Mouse (Mus musculus): ENCODE measurements around the gene Npdc1. TPM values are rescaled to one million over a fixed set of nuclear protein-coding genes. Genes with fewer than 3 reads are reported as not detected.

Gene Npdc1
- polyA plus RNA-seq (2014; fragmentation: Illumina TruSeq; extraction: RNeasy Lipid Tissue Mini Kit (QIAGEN cat#74804); ENCODE audit: low read depth, low replicate concordance): 36.7 TPM

GRCm38 (mm10) chr2:25399051-25399450, at the start of gene Npdc1:
Gene Npdc1, plus strand, starts transcription at chr2:25399351.

GRCm38 (mm10) chr2:25356208-25357079, 42.7 kb upstream of the Npdc1 start, which contains the start of gene Dpp7:
Gene Dpp7, minus strand, starts transcription at chr2:25356359.

GRCm38 (mm10) chr2:25365091-25365761, 33.9 kb upstream of the Npdc1 start, which contains the start of gene Uap1l1:
Gene Uap1l1, minus strand, starts transcription at chr2:25365682.

GRCm38 (mm10) chr2:25371764-25372643, 27.1 kb upstream of the Npdc1 start, which contains the start of gene Sapcd2:
Gene Sapcd2, plus strand, starts transcription at chr2:25372321.

GRCm38 (mm10) chr2:25395721-25396596, 3.2 kb upstream of the Npdc1 start, which contains the start of gene Entpd2:
Gene Entpd2, plus strand, starts transcription at chr2:25395874.

GRCm38 (mm10) chr2:25422587-25423410, 23.6 kb downstream of the Npdc1 start, which contains the start of gene Fut7:
Gene Fut7, plus strand, starts transcription at chr2:25423267.

GRCm38 (mm10) chr2:25428442-25429236, 29.5 kb downstream of the Npdc1 start, which contains the start of gene Abca2:
Gene Abca2, plus strand, starts transcription at chr2:25428703.

GRCm38 (mm10) chr2:25456205-25456953, 57.2 kb downstream of the Npdc1 start, which contains the start of gene Clic3:
Gene Clic3, plus strand, starts transcription at chr2:25456838.

Other genes with a start within 250 kb of the Npdc1 start
- 9.5 TPM for gene Nrarp, start 218.6 kb upstream of the Npdc1 start, polyA plus RNA-seq (2014; fragmentation: Illumina TruSeq; extraction: RNeasy Lipid Tissue Mini Kit (QIAGEN cat#74804); ENCODE audit: low read depth, low replicate concordance)
- gene Tor4a, start 202.5 kb upstream of the Npdc1 start, polyA plus RNA-seq (2014; fragmentation: Illumina TruSeq; extraction: RNeasy Lipid Tissue Mini Kit (QIAGEN cat#74804); ENCODE audit: low read depth, low replicate concordance): 4.8 TPM
- gene Nelfb, start 187.9 kb upstream of the Npdc1 start, polyA plus RNA-seq (2014; fragmentation: Illumina TruSeq; extraction: RNeasy Lipid Tissue Mini Kit (QIAGEN cat#74804); ENCODE audit: low read depth, low replicate concordance): 34.5 TPM
- not detected for gene Stpg3, start 184.7 kb upstream of the Npdc1 start, polyA plus RNA-seq (2014; fragmentation: Illumina TruSeq; extraction: RNeasy Lipid Tissue Mini Kit (QIAGEN cat#74804); ENCODE audit: low read depth, low replicate concordance)
- gene Fam166a, start 180.6 kb upstream of the Npdc1 start, polyA plus RNA-seq (2014; fragmentation: Illumina TruSeq; extraction: RNeasy Lipid Tissue Mini Kit (QIAGEN cat#74804); ENCODE audit: low read depth, low replicate concordance): not detected
- gene Tubb4b, start 174.6 kb upstream of the Npdc1 start, polyA plus RNA-seq (2014; fragmentation: Illumina TruSeq; extraction: RNeasy Lipid Tissue Mini Kit (QIAGEN cat#74804); ENCODE audit: low read depth, low replicate concordance): 275 TPM
- not detected for gene Slc34a3, start 165.0 kb upstream of the Npdc1 start, polyA plus RNA-seq (2014; fragmentation: Illumina TruSeq; extraction: RNeasy Lipid Tissue Mini Kit (QIAGEN cat#74804); ENCODE audit: low read depth, low replicate concordance)
- gene Rnf224, start 162.6 kb upstream of the Npdc1 start, polyA plus RNA-seq (2014; fragmentation: Illumina TruSeq; extraction: RNeasy Lipid Tissue Mini Kit (QIAGEN cat#74804); ENCODE audit: low read depth, low replicate concordance): not detected
- not detected for gene Rnf208, start 157.1 kb upstream of the Npdc1 start, polyA plus RNA-seq (2014; fragmentation: Illumina TruSeq; extraction: RNeasy Lipid Tissue Mini Kit (QIAGEN cat#74804); ENCODE audit: low read depth, low replicate concordance)
- gene Cysrt1, start 156.9 kb upstream of the Npdc1 start, polyA plus RNA-seq (2014; fragmentation: Illumina TruSeq; extraction: RNeasy Lipid Tissue Mini Kit (QIAGEN cat#74804); ENCODE audit: low read depth, low replicate concordance): not detected
- gene AL732309.1, start 152.5 kb upstream of the Npdc1 start, polyA plus RNA-seq (2014; fragmentation: Illumina TruSeq; extraction: RNeasy Lipid Tissue Mini Kit (QIAGEN cat#74804); ENCODE audit: low read depth, low replicate concordance): 6.4 TPM
- 9.8 TPM for gene Tmem203, start 143.9 kb upstream of the Npdc1 start, polyA plus RNA-seq (2014; fragmentation: Illumina TruSeq; extraction: RNeasy Lipid Tissue Mini Kit (QIAGEN cat#74804); ENCODE audit: low read depth, low replicate concordance)
- gene Tprn, start 136.7 kb upstream of the Npdc1 start, polyA plus RNA-seq (2014; fragmentation: Illumina TruSeq; extraction: RNeasy Lipid Tissue Mini Kit (QIAGEN cat#74804); ENCODE audit: low read depth, low replicate concordance): 3.3 TPM
- 49.1 TPM for gene Ssna1, start 126.9 kb upstream of the Npdc1 start, polyA plus RNA-seq (2014; fragmentation: Illumina TruSeq; extraction: RNeasy Lipid Tissue Mini Kit (QIAGEN cat#74804); ENCODE audit: low read depth, low replicate concordance)
- gene Anapc2, start 126.9 kb upstream of the Npdc1 start, polyA plus RNA-seq (2014; fragmentation: Illumina TruSeq; extraction: RNeasy Lipid Tissue Mini Kit (QIAGEN cat#74804); ENCODE audit: low read depth, low replicate concordance): 42.7 TPM
- not detected for gene Tmem210, start 111.2 kb upstream of the Npdc1 start, polyA plus RNA-seq (2014; fragmentation: Illumina TruSeq; extraction: RNeasy Lipid Tissue Mini Kit (QIAGEN cat#74804); ENCODE audit: low read depth, low replicate concordance)
- not detected for gene Lrrc26, start 109.4 kb upstream of the Npdc1 start, polyA plus RNA-seq (2014; fragmentation: Illumina TruSeq; extraction: RNeasy Lipid Tissue Mini Kit (QIAGEN cat#74804); ENCODE audit: low read depth, low replicate concordance)
- not detected for gene Grin1, start 80.2 kb upstream of the Npdc1 start, polyA plus RNA-seq (2014; fragmentation: Illumina TruSeq; extraction: RNeasy Lipid Tissue Mini Kit (QIAGEN cat#74804); ENCODE audit: low read depth, low replicate concordance)
- 21.4 TPM for gene Man1b1, start 67.0 kb upstream of the Npdc1 start, polyA plus RNA-seq (2014; fragmentation: Illumina TruSeq; extraction: RNeasy Lipid Tissue Mini Kit (QIAGEN cat#74804); ENCODE audit: low read depth, low replicate concordance)
- gene Dpp7, start 43.0 kb upstream of the Npdc1 start, polyA plus RNA-seq (2014; fragmentation: Illumina TruSeq; extraction: RNeasy Lipid Tissue Mini Kit (QIAGEN cat#74804); ENCODE audit: low read depth, low replicate concordance): 6.7 TPM
- gene Uap1l1, start 33.7 kb upstream of the Npdc1 start, polyA plus RNA-seq (2014; fragmentation: Illumina TruSeq; extraction: RNeasy Lipid Tissue Mini Kit (QIAGEN cat#74804); ENCODE audit: low read depth, low replicate concordance): 8.8 TPM
- not detected for gene Sapcd2, start 27.0 kb upstream of the Npdc1 start, polyA plus RNA-seq (2014; fragmentation: Illumina TruSeq; extraction: RNeasy Lipid Tissue Mini Kit (QIAGEN cat#74804); ENCODE audit: low read depth, low replicate concordance)
- 16.2 TPM for gene Entpd2, start 3.5 kb upstream of the Npdc1 start, polyA plus RNA-seq (2014; fragmentation: Illumina TruSeq; extraction: RNeasy Lipid Tissue Mini Kit (QIAGEN cat#74804); ENCODE audit: low read depth, low replicate concordance)
- gene Fut7, start 23.9 kb downstream of the Npdc1 start, polyA plus RNA-seq (2014; fragmentation: Illumina TruSeq; extraction: RNeasy Lipid Tissue Mini Kit (QIAGEN cat#74804); ENCODE audit: low read depth, low replicate concordance): not detected
- 33.3 TPM for gene Abca2, start 29.4 kb downstream of the Npdc1 start, polyA plus RNA-seq (2014; fragmentation: Illumina TruSeq; extraction: RNeasy Lipid Tissue Mini Kit (QIAGEN cat#74804); ENCODE audit: low read depth, low replicate concordance)
- gene Clic3, start 57.5 kb downstream of the Npdc1 start, polyA plus RNA-seq (2014; fragmentation: Illumina TruSeq; extraction: RNeasy Lipid Tissue Mini Kit (QIAGEN cat#74804); ENCODE audit: low read depth, low replicate concordance): 1.3 TPM
- 27.9 TPM for gene Paxx, start 61.7 kb downstream of the Npdc1 start, polyA plus RNA-seq (2014; fragmentation: Illumina TruSeq; extraction: RNeasy Lipid Tissue Mini Kit (QIAGEN cat#74804); ENCODE audit: low read depth, low replicate concordance)
- 1,706 TPM for gene Ptgds, start 70.7 kb downstream of the Npdc1 start, polyA plus RNA-seq (2014; fragmentation: Illumina TruSeq; extraction: RNeasy Lipid Tissue Mini Kit (QIAGEN cat#74804); ENCODE audit: low read depth, low replicate concordance)
- gene Lcn12, start 94.6 kb downstream of the Npdc1 start, polyA plus RNA-seq (2014; fragmentation: Illumina TruSeq; extraction: RNeasy Lipid Tissue Mini Kit (QIAGEN cat#74804); ENCODE audit: low read depth, low replicate concordance): not detected
- gene Fbxw5, start 101.4 kb downstream of the Npdc1 start, polyA plus RNA-seq (2014; fragmentation: Illumina TruSeq; extraction: RNeasy Lipid Tissue Mini Kit (QIAGEN cat#74804); ENCODE audit: low read depth, low replicate concordance): 77.7 TPM
- 4.2 TPM for gene C8g, start 102.4 kb downstream of the Npdc1 start, polyA plus RNA-seq (2014; fragmentation: Illumina TruSeq; extraction: RNeasy Lipid Tissue Mini Kit (QIAGEN cat#74804); ENCODE audit: low read depth, low replicate concordance)
- 13.2 TPM for gene Traf2, start 147.6 kb downstream of the Npdc1 start, polyA plus RNA-seq (2014; fragmentation: Illumina TruSeq; extraction: RNeasy Lipid Tissue Mini Kit (QIAGEN cat#74804); ENCODE audit: low read depth, low replicate concordance)
- gene Edf1, start 158.5 kb downstream of the Npdc1 start, polyA plus RNA-seq (2014; fragmentation: Illumina TruSeq; extraction: RNeasy Lipid Tissue Mini Kit (QIAGEN cat#74804); ENCODE audit: low read depth, low replicate concordance): 280 TPM
- gene Mamdc4, start 175.5 kb downstream of the Npdc1 start, polyA plus RNA-seq (2014; fragmentation: Illumina TruSeq; extraction: RNeasy Lipid Tissue Mini Kit (QIAGEN cat#74804); ENCODE audit: low read depth, low replicate concordance): 1.7 TPM
- gene Phpt1, start 175.9 kb downstream of the Npdc1 start, polyA plus RNA-seq (2014; fragmentation: Illumina TruSeq; extraction: RNeasy Lipid Tissue Mini Kit (QIAGEN cat#74804); ENCODE audit: low read depth, low replicate concordance): 91.0 TPM
- 0.08 TPM for gene Ajm1, start 182.4 kb downstream of the Npdc1 start, polyA plus RNA-seq (2014; fragmentation: Illumina TruSeq; extraction: RNeasy Lipid Tissue Mini Kit (QIAGEN cat#74804); ENCODE audit: low read depth, low replicate concordance)
- 77.4 TPM for gene Rabl6, start 209.2 kb downstream of the Npdc1 start, polyA plus RNA-seq (2014; fragmentation: Illumina TruSeq; extraction: RNeasy Lipid Tissue Mini Kit (QIAGEN cat#74804); ENCODE audit: low read depth, low replicate concordance)
- not detected for gene Ccdc183, start 218.3 kb downstream of the Npdc1 start, polyA plus RNA-seq (2014; fragmentation: Illumina TruSeq; extraction: RNeasy Lipid Tissue Mini Kit (QIAGEN cat#74804); ENCODE audit: low read depth, low replicate concordance)
- gene Tmem141, start 222.7 kb downstream of the Npdc1 start, polyA plus RNA-seq (2014; fragmentation: Illumina TruSeq; extraction: RNeasy Lipid Tissue Mini Kit (QIAGEN cat#74804); ENCODE audit: low read depth, low replicate concordance): 55.1 TPM
- gene Fcna, start 228.7 kb downstream of the Npdc1 start, polyA plus RNA-seq (2014; fragmentation: Illumina TruSeq; extraction: RNeasy Lipid Tissue Mini Kit (QIAGEN cat#74804); ENCODE audit: low read depth, low replicate concordance): 4.1 TPM